In the genomic region with DNA sequence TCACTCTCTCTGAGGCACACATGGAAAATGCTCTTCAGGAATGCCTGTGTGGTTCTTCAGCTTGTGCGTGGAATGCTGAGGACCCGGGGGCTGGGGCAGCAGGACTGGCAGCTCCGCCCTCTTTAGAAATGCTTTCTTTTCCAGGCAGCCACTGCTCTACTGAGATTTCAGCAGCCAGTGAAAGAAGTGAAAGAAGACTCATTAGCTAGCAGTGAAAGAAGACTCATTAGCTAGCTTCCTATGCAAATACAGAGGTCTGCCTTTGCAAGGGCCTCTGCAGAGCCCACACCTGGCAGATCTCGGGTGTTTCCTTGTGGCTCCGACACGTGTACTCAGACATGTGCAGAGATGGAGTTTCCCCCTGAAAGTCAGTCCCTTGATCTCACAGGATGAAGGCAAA, we compare ENCODE assay signal across 12 mouse cellular contexts.
DNase-seq lines count a peak whose midpoint lies in the region; ATAC-seq lines count a peak whose summit lies in the region.
"Had no signal": no experiment of that assay in that cellular context is flagged by ENCODE, and none has a peak within 500 bp of the region (broad histone marks: within the 10 kb centered on the region; RNA-seq: fewer than 3 reads in every experiment).

No protein-coding gene starts in this region.

- H3K4me3 ChIP-seq in heart, embryonic 14.5 days (ENCODE audit: control insufficient read depth in 1 of 2, insufficient read depth in 1 of 2, low read depth in 1 of 2, low read length in 2 of 2), result no peak overlapping the region
- H3K4me3 ChIP-seq in forebrain, embryonic 14.5 days (ENCODE audit: low read depth, low read length), result no peak overlapping the region
- H3K4me3 ChIP-seq in lung, embryonic 15.5 days, result no peak overlapping the region
- H3K4me3 ChIP-seq: layer of hippocampus, adult 2 months had no signal

- H3K9me3 ChIP-seq in heart, embryonic 14.5 days (ENCODE audit: control insufficient read depth, low read length), result no peaks in the 10 kb centered on the region
- no peaks in the 10 kb centered on the region for H3K9me3 ChIP-seq in forebrain, embryonic 14.5 days (replicated peaks; ENCODE audit: control insufficient read depth, low read length)
- H3K9me3 ChIP-seq in lung, embryonic 15.5 days, result no peaks in the 10 kb centered on the region

- H3K9ac ChIP-seq in heart, embryonic 14.5 days (ENCODE audit: low read length), result 0 out of 2 replicates have a peak overlapping the region, but pooled peaks have one; percentile 11
- H3K9ac ChIP-seq in forebrain, embryonic 14.5 days (ENCODE audit: low read length), result no peak overlapping the region
- H3K9ac ChIP-seq in lung, embryonic 15.5 days, result no peak overlapping the region

- DNase-seq in heart, postnatal 4 days, result no peak
- peak; percentile 38 for DNase-seq in CD4-positive, CD25-positive, alpha-beta regulatory T cell, adult 2 months (ENCODE audit: low read depth, low spot score)
- peak; percentile 73 for DNase-seq in forebrain, embryonic 14.5 days (ENCODE audit: low spot score)
- DNase-seq in kidney, adult 8-10 months, result no peak
- DNase-seq in kidney, adult 9 months, result no peak
- DNase-seq in gastrocnemius, postnatal 10 days, result no peak
- DNase-seq: heart, postnatal 14 days; thymus, adult 2 months had no signal

- H3K27ac ChIP-seq in heart, embryonic 14.5 days (replicated peaks in 1 of 2; ENCODE audit: control insufficient read depth in 1 of 2, insufficient read depth in 1 of 2, low read depth in 2 of 2, low read length in 2 of 2), result no peak overlapping the region
- 0 out of 2 replicates have a peak overlapping the region, but pooled peaks have one; percentile 27 for H3K27ac ChIP-seq in forebrain, embryonic 14.5 days (ENCODE audit: low read depth, low read length)
- H3K27ac ChIP-seq in lung, embryonic 15.5 days, result peak overlapping the region; percentile 76
- H3K27ac ChIP-seq: layer of hippocampus, adult 2 months; macrophage had no signal

- peaks cover 11 to 21% of the 10 kb centered on the region in 2 experiments for H3K4me1 ChIP-seq in heart, embryonic 14.5 days (ENCODE audit: control insufficient read depth in 2 of 2, insufficient read depth in 2 of 2, low read length in 2 of 2)
- H3K4me1 ChIP-seq in forebrain, embryonic 14.5 days (ENCODE audit: control insufficient read depth, insufficient read depth, low read length), result peaks cover 12% of the 10 kb centered on the region; the same call in 1 of the 2 replicates
- H3K4me1 ChIP-seq in lung, embryonic 15.5 days, result peaks cover 8% of the 10 kb centered on the region; the same call in 1 of the 2 replicates

- peaks cover 12% of the 10 kb centered on the region; the same call in 1 of the 2 replicates for H3K27me3 ChIP-seq in heart, embryonic 14.5 days (ENCODE audit: control insufficient read depth, insufficient read depth, low read length)
- no peaks in the 10 kb centered on the region for H3K27me3 ChIP-seq in forebrain, embryonic 14.5 days (replicated peaks; ENCODE audit: control insufficient read depth, insufficient read depth, low read length)
- H3K27me3 ChIP-seq in lung, embryonic 15.5 days, result no peaks in the 10 kb centered on the region

- 28% methylated on average over 6 of the region's 6 CpGs for WGBS in heart, embryonic 14.5 days
- 4% methylated on average over 6 of the region's 6 CpGs for WGBS in forebrain, embryonic 14.5 days
- WGBS in lung, embryonic 15.5 days, result 34% methylated on average over 6 of the region's 6 CpGs

- no peaks in the 10 kb centered on the region for H3K36me3 ChIP-seq in heart, embryonic 14.5 days (ENCODE audit: control insufficient read depth, insufficient read depth, low read length)
- no peaks in the 10 kb centered on the region for H3K36me3 ChIP-seq in forebrain, embryonic 14.5 days (ENCODE audit: control insufficient read depth, insufficient read depth, low read length)
- H3K36me3 ChIP-seq in lung, embryonic 15.5 days, result no peaks in the 10 kb centered on the region

- H3K4me2 ChIP-seq in heart, embryonic 14.5 days (ENCODE audit: low read length), result peak overlapping the region; percentile 27; the same call in 1 of the 2 replicates
- H3K4me2 ChIP-seq in forebrain, embryonic 14.5 days (ENCODE audit: low read length), result peak overlapping the region; percentile 3; the same call in 1 of the 2 replicates
- peak overlapping the region; percentile 33 for H3K4me2 ChIP-seq in lung, embryonic 15.5 days

- ATAC-seq in heart, embryonic 14.5 days (ENCODE audit: insufficient number of reproducible peaks, insufficient read depth, low FRiP score, low read depth), result no peak
- peak; percentile 80 for ATAC-seq in forebrain, embryonic 14.5 days
- ATAC-seq in lung, embryonic 15.5 days (ENCODE audit: borderline replicate concordance, extremely low read depth, low FRiP score, low TSS enrichment), result peak; percentile 35; the same call in 1 of the 2 replicates

Comparison
In these comparisons a context has a peak if more than half of its experiments do, and no peak if none do; other contexts are left out.
1. H3K27ac ChIP-seq: peak in forebrain, embryonic 14.5 days (single experiment) and lung, embryonic 15.5 days (single experiment); none in heart, embryonic 14.5 days (0 of 2).
2. DNase-seq: peak in CD4-positive, CD25-positive, alpha-beta regulatory T cell, adult 2 months (single experiment) and forebrain, embryonic 14.5 days (single experiment); none in heart, postnatal 4 days (single experiment), kidney, adult 8-10 months (0 of 2), kidney, adult 9 months (single experiment) and gastrocnemius, postnatal 10 days (single experiment).
3. Peak in every context shown above with its lines, with median percentiles within 50 percentile points of each other: H3K4me2 ChIP-seq.